Mouse (Mus musculus): ENCODE results near the gene Ubc.

Gene Ubc

DNA sequence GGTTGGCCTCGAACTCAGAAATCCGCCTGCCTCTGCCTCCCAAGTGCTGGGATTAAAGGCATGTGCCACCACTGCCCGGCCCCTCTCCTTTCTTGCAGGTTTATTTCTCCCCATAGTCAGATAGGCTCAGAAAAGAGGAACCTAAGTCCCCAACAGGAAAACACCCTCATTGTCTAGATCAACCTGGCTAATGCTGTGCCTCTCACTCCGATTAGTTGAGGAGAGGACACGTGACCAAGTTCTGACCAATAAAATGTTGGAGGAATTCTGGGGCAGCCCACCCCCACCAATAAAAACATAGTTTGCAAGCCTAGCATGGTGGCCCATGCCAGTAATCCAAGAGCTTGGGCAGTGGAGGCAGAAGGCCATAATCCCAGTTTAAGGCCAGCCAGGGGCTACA is 38.1 kb downstream of the Ubc start:
- DNase-seq (ENCODE audit: extremely low read depth, low read depth) = peak; percentile 96

DNA sequence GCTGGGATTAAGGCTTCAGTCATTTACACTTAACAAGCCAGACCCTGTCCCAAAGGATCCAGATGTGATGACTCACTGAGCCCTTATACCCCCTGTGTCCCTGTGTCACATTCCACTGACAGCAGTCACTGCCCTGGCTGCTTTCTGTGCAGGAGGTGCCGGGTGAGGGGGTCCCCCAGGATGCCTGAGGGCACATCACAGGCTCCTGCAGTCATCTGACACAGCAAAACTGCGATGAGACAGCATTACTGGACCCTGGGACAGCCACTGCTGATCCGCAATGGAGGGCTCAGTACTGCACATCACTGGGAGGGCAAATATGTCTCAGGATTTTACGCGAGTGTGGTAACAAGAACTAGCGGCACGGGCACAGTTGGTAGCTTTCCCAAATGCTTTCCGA is 38.9 kb downstream of the Ubc start:
- DNase-seq (ENCODE audit: extremely low read depth, low read depth) = no peak

DNA sequence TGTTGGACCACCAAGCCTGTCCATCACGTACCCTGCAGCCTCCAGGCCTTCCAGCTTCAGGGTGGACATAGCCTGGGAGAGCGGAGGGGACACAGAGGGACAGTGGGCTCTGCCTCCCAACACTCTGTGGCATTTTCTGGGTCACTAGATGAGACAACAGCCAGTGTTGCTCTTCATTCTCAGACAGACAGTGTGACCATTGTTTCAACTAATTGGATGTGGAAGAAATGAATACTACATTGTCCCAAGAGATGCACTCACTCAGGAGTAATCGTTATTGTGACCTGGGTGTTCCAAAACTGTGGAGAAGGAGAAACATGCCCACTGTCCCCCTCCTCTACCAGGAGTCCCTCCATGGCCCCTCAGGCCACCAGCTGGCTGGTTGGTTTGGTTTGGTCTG is 40.6 kb downstream of the Ubc start:
- DNase-seq (ENCODE audit: extremely low read depth, low read depth) = no peak

DNA sequence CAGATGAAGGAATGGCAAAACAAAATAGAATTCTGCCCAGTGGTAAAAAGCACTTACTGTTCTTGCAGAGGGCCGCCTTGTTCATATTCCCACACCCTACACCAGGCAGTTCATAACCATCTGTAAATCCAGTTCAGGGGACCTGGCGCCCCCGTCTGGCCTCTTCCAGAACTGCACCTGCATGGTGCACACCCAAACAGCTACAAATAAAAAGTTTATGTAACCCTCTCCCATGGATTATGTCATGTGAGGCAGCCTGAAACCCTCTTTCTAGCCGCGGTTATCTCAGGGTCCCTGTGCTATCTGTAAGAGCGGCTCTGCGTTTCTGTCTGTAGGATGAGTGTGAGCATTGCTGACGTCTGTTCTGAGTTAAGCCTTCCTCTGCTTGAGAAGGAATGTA is 41.5 kb downstream of the Ubc start:
- peak; percentile 80 for DNase-seq (ENCODE audit: extremely low read depth, low read depth)

DNA sequence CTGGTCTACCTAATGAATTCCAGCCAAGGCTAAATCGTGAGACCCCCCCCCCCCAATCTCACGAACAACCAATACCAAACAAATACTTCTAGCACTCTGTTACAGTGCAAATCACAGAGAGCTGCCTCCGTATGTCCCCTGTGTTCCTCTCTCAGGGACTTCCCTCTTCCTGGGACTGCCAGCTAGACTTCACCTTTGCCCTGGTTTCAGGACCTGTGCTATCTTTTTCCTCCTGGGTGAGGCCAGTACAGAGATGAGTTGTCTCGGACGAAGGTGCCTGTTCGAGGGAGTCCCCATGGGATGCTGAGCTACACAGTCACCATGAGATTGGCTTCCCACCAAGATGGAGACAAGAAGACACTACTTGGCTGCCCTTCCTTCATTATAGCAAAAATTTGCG is 41.9 kb downstream of the Ubc start:
- DNase-seq (ENCODE audit: extremely low read depth, low read depth) = no peak

DNA sequence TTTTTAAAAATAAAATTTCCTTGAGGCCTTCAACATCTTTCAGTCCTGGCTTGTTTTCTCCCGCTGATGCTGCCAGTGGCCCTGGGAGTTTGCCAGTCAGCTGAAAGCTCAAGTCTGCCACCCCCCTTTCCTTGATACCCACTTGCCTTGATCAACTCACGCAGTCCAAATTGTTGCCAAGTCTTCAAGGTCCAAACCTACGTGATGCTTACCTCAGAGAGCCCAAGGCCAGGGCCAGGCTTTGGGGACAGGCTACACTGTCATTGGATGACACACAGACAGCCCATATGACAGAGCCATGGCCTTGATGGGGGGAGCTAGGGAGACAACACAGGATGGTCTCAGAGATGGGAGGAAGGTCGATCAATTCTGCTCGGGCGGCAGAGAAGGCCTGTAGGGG is 45.7 kb downstream of the Ubc start:
- DNase-seq (ENCODE audit: extremely low read depth, low read depth) = no peak

DNA sequence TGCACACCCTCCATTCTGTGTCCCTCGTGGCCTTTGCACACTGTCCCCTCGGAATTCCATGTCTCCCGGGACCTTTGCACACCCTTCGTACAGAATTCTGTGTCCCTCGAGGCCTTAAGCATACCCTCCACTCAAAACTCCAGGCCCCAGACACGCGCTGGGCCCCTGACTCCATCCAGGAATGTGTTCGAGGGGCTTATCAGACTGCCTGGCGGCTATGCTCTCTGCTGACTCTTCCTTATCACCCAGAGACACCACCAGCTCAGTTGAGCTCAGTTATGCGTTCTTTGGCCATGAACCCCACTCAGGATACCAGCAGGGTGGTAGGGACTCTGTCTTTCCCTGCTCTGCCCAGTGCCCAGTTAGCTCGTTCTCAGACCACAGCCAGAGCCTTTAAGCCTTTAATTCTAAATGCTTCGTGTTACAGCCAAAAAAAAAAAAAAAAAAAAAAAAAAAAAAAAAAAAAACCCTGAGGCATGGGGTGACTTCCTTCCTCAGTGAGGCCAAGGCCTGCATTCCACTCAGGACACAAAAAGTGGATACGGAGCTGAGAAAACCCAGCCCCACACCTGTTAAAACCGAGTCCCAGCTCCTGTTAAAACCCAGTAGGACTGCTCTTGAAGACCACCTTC is 48.4 kb downstream of the Ubc start:
- DNase-seq (ENCODE audit: extremely low read depth, low read depth) = no peak

DNA sequence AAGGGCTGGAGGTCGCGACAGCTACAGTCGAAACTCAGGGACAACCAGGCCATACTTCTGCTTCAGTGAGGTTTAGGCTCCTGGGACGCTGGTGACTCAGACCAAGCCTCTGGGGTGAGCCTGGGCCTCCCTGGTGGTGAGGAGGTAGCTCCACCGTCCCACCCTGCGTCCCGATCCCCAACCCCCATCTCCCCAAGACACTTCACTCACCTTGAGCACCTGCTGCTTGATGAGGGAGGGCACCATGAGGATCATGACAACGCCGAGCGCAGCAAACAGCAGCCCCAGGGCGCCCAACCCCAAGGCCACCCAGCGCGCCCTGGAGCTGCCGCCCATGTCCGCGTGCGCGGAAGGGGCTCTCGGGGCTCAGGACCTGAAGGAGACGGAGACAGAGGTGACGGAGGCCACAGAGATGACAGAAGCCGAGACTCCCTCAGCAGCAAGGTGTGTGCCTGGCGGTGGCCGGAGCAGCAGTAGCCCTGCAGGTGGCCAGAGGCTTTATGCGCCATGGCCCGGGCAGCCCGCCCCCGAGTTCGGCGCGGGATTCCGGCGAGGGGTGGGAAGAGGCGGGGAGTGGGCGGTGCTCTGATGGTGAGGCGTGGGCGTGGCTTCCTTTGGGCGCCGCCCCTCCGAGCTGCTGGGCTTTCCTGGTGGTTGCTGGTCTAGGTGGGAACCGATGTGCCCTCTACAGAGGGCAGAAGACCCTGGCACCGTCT is 49.3 kb downstream of the Ubc start, which contains the start of gene Scarb1:
Gene Scarb1 (minus strand): TSS at position 548 of the 716 bp plus-strand sequence.
- DNase-seq (ENCODE audit: extremely low read depth, low read depth) = no peak

DNA sequence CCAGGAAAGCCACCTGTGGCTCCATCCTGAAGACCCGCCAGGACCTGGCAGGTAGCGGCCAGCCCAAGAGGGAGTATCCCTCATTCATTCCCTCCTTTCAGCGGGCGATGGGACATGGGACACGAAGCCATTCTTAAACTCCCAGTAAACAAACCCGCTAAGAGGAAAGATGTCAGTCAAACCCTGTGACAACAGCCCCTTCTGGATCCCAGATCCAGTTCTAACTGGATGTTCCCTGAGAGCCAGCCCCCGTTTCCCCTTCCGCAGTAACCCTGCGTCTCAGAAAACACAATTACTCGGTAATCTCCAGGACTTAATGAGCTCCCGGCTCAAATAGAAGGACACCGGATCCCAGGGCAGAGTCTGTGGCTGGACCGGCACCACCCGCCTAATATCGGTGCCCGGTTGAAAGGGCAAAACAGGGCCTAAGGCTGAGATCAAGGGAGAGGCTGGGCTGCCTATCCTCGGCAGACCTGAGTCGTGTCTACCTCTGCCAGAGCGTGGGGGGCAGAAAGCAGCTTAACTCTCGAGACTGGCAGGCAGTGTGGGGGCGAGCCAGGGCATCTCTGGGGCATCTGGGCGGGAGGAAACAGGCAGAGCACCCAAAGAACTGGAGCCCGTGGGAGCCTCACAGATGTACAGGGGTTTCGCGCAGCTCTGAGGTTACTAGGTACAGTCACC is 50.0 kb downstream of the Ubc start:
- no peak for DNase-seq (ENCODE audit: extremely low read depth, low read depth)

DNA sequence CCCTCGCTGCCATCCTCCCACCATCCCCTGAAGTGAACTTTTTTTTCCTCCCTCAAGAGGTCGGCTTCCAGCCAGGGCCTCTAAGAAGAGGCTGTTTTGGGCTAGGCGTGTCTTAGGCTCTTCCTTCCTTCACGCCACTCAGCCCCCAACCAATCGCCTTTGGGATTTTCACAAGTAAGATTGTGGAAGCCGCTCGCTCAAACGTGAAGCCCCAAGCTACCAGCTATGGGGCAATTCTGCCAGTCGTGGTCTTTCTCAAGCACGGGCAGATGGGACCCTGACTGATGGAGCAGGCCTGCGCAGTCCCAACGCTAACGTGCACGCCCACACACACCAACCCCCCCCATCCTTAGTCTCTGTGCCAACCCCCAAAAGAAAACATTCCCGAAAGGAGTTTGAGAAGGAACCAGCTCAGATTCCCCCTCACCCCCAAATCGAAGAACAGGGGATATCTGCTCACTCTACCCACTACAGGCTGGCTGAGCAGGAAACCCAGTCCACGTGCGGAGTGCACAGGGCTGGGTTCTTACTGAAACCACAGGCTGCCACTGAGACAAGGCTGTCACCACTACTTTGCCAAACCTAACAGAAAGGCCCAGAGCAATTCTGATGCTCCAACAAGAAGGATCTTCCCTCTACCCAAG is 50.8 kb downstream of the Ubc start:
- peak; percentile 92 for DNase-seq (ENCODE audit: extremely low read depth, low read depth)

DNA sequence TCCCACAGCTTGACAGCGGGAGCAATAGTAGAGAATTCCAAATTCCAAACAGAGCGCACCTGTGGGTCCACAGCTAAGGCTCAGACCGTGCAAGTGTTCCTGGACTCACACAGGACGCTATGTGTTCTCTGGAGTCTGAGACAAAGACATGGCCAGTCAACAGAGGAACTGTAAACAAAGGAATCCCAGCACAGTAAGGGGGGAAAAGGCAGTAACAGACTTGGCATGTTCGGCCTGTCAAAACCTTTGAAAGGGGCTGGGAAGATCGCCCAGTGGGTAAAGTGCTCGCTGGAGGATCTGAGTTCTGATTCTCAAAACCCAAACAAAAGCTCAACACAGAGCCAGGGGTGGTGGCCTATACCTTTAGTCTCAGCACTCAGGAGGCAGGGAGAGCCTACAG is 52.5 kb downstream of the Ubc start:
- DNase-seq (ENCODE audit: extremely low read depth, low read depth) = no peak

DNA sequence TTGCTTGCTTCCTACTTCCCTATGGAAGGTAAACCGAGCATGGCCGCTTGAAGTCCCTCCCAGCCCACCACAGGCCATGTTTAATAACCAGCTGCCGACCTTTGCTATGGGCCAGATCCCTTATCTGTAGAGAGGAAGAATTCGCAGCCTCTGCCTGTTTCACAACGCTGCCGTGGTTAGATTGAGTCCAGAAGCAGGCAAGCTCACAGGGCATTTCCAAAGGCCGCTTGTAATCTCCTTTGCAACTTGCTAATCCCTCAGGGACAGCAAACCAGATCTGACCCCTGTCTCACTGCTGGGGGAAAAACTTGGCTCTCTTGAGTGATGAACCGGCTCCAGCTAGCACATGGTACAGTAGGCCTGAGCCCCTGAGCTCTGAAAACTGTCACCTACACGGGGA is 53.0 kb downstream of the Ubc start:
- DNase-seq (ENCODE audit: extremely low read depth, low read depth) = no peak
